Mouse (Mus musculus) liver, embryonic 12.5 days (tissue): ENCODE data around the gene Plgrkt. TPM values are rescaled to one million over a fixed set of nuclear protein-coding genes. Genes with fewer than 3 reads are reported as not detected.

Experiments
- ATAC-seq: fragments of 200-750 bp; cut with Nextera tagmentation; 2 replicates; pipeline ENCODE4 v1.8.0; 2017; ENCODE audit warnings: moderate number of reproducible peaks, mild to moderate bottlenecking, moderate library complexity
- H3K27ac ChIP-seq: fragments of 300-500 bp; sonication (generic); 2 replicates; pipeline ENCODE4 v1.5.1; 2016; ENCODE audit warnings: mild to moderate bottlenecking
- H3K27me3 ChIP-seq: fragments of 300-500 bp; sonication (generic); replicated peaks from 2 replicates; pipeline ENCODE4 v1.6.1; 2016; ENCODE audit warnings: mild to moderate bottlenecking, moderate library complexity
- H3K36me3 ChIP-seq: fragments of 300-500 bp; sonication (generic); 2 replicates; pipeline ENCODE4 v1.6.1; 2016; ENCODE audit warnings: mild to moderate bottlenecking, moderate library complexity
- H3K4me1 ChIP-seq: fragments of 300-500 bp; sonication (generic); 2 replicates; pipeline ENCODE4 v1.6.1; 2016
- H3K4me2 ChIP-seq: fragments of 300-500 bp; sonication (generic); 2 replicates; pipeline ENCODE4 v1.6.1; 2016; ENCODE audit warnings: mild to moderate bottlenecking, moderate library complexity
- H3K4me3 ChIP-seq: fragments of 300-500 bp; sonication (generic); 2 replicates; pipeline ENCODE4 v1.5.1; 2016; ENCODE audit warnings: mild to moderate bottlenecking, moderate library complexity
- H3K9ac ChIP-seq: fragments of 300-500 bp; sonication (generic); 2 replicates; pipeline ENCODE4 v1.6.1; 2016; ENCODE audit warnings: mild to moderate bottlenecking, moderate library complexity
- H3K9me3 ChIP-seq: fragments of 300-500 bp; sonication (generic); replicated peaks from 2 replicates; pipeline ENCODE4 v1.6.1; 2016; ENCODE audit warnings: mild to moderate bottlenecking, moderate library complexity
- WGBS: fragments of 180-500 bp; shearing (Covaris S2); methylation state at CpG from one replicate; pipeline ENCODE4 v1.1.7; 2016; ENCODE audit not compliant: insufficient replicate concordance; 5-methylcytosine and 5-hydroxymethylcytosine counted together
- polyA plus RNA-seq: library from polyadenylated mRNA; unstranded; fragments of >200 nt; fragmentation: Nextera tagmentation; extraction: Ambion mirVana; gene quantifications from 2 replicates; pipeline ENCODE4 v1.2.1, GENCODE M21; 2016

The Plgrkt gene
- polyA plus RNA-seq, 1 experiment from 2014 or later: 37.7 TPM

DNA sequence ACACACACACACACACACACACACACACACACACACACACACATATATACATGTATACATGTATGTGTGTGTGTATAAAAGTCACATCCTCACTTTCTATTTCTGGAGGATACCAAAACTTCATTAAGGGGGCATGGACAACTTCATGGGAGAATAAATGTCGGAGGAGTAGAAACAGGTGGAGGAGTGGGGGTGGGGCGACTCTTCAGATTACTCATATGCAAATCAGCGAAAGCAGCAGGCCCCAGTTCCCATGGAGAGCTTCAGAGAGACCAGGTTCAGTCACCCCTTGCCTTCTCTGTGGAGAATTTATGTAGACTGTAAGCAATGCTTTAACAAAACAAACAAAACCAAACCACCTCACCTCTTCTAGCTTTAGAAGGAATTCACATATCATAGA, 2.1 kb downstream of the Plgrkt start:
- peaks cover 57% of the 10 kb centered on the region for H3K4me1 ChIP-seq
- H3K9me3 ChIP-seq: no peaks in the 10 kb centered on the region
- H3K27ac ChIP-seq: no peak overlapping the region
- 50% methylated on average over 3 of the region's 3 CpGs for WGBS
- H3K27me3 ChIP-seq: no peaks in the 10 kb centered on the region
- H3K4me2 ChIP-seq: no peak overlapping the region
- no peak overlapping the region for H3K9ac ChIP-seq
- no peak overlapping the region for H3K4me3 ChIP-seq
- H3K36me3 ChIP-seq: no peaks in the 10 kb centered on the region
- ATAC-seq: no peak

DNA sequence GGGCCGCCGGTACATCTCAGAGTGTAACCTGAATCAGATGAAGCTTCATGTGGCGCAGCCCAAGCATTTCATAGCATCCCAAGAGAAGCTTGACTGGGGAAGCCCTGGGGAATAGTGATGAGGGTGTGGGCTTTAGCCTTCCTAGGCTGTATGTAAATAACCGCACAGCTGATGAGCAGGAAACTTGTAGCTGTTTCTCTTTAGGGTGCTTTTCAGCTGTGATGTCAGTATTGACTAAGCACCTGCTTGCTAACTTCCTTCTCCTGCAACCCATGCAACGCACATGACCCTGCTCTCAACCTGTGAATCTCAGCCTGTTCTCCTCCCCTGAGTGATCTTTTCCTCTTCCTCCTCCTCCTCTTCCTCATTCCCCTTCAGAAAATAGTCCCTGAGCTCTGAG, 3.1 kb downstream of the Plgrkt start:
- Histone ChIP-seq H3K4me1 (peaks cover 60% of the 10 kb centered on the region), H3K36me3 (no peaks in the 10 kb centered on the region), H3K27ac (no peak overlapping the region), H3K4me3 (no peak overlapping the region), H3K27me3 (no peaks in the 10 kb centered on the region), H3K9ac (no peak overlapping the region), H3K9me3 (no peaks in the 10 kb centered on the region), H3K4me2 (no peak overlapping the region)
- WGBS: 73% methylated on average over 5 of the region's 5 CpGs
- no peak for ATAC-seq

DNA sequence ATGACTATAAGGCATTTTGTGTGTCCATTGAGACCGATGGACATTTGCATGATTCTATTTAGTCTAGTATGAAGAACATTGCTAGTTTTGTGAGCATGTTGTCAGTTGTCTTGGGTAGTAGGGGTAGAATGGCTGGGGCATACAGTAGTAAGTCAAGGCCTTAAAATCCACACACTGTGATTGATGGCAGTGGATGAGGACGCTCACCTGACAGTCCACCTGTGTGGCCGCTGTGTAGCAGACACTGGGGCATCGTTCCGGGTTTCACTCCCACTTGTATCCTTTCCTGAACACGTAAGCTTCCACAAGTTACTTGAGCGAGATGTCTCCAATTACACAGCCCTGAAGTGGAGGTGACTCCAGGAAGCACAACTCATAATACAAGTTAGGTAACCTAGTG, 3.6 kb downstream of the Plgrkt start:
- WGBS: 78% methylated on average over 7 of the region's 7 CpGs
- peaks cover 55% of the 10 kb centered on the region for H3K4me1 ChIP-seq
- H3K4me2 ChIP-seq: no peak overlapping the region
- ATAC-seq: no peak
- H3K4me3 ChIP-seq: no peak overlapping the region
- H3K9me3 ChIP-seq: no peaks in the 10 kb centered on the region
- H3K9ac ChIP-seq: no peak overlapping the region
- no peak overlapping the region for H3K27ac ChIP-seq
- H3K36me3 ChIP-seq: peaks cover 4% of the 10 kb centered on the region; the same call in 1 of the 2 replicates
- H3K27me3 ChIP-seq: no peaks in the 10 kb centered on the region

DNA sequence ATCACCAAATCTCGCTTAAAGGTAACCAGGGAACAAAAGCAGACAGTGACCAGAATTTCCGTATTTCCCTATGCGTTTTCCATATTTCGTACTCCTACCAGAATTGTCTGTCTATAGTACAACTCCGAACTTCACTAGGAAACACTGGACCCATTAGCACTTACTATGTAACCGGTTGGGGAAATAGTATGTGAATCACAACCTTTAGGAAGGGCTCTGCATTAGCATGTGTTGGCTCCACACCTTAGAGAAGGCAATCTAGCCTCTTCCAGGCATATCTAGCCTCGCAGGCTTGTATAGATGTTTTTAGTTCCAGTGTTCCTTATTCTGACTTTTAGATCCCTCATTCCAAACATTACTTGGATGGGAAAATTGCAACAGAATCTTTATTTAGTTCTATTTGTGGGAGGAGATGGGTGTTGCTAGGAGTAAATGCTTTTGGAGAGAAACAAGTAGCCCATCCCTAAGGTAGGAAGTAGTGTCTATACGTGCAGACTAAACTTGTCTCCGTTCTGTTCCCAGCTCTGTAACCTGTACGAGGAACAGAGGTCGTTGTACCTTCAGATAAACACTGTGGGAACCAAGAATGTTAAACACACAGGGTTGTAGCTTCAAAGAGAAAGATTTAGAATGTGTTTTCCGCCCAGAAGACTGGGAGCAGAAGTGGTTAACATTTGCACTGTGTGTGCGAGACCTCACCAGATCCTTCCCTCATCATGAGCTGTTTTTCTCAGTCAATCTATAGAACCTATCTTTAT, 4.8 kb downstream of the Plgrkt start:
- Histone ChIP-seq H3K27ac (no peak overlapping the region), H3K36me3 (peaks cover 12% of the 10 kb centered on the region; the same call in 1 of the 2 replicates), H3K4me3 (peak overlapping the region; percentile 69), H3K9me3 (no peaks in the 10 kb centered on the region), H3K9ac (no peak overlapping the region; the same call in 1 of the 2 replicates), H3K4me1 (peaks cover 43% of the 10 kb centered on the region), H3K27me3 (no peaks in the 10 kb centered on the region), H3K4me2 (peak overlapping the region; percentile 80)
- no peak for ATAC-seq
- whole genome bisulfite sequencing: 35% methylated on average over 13 of the region's 13 CpGs

DNA sequence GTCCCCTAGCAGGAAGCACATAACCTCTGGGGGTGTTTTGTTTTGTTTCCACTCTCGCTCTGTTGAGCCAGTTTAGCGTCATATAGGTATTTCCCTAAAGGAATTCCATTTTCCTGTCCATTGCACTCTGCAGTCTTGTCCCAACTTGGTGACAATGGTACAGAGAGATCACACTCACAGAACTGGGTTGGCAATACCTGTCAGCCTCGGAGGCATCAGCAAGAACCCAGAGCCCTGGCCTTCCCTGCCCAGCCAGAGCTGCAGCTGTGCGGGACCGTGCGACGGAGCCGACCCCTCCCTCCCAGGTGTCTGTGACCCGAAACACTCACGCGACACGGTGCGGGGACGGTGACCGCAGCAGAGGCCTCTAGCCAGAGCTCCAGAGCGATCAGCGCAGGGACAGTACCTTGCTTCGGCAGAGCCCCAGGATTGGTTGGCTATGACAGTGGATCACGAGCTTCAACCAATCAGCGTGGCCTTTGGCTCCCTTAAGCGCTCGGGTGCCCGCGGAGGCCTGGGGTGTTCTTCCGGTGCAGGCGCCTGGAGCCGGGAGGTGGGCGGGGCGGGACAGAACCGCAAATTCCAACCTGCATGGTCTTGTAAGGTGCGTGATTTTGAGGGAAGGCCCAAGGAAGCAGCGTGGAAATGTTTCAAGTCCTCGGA, 5.6 kb downstream of the Plgrkt start:
- Histone ChIP-seq H3K4me3 (peak overlapping the region; percentile 69), H3K4me2 (peak overlapping the region; percentile 80), H3K27ac (0 out of 2 replicates have a peak overlapping the region, but pooled peaks have one; percentile 29), H3K9ac (peak overlapping the region; percentile 80), H3K9me3 (no peaks in the 10 kb centered on the region), H3K27me3 (no peaks in the 10 kb centered on the region), H3K36me3 (peaks cover 12% of the 10 kb centered on the region; the same call in 1 of the 2 replicates), H3K4me1 (peaks cover 39% of the 10 kb centered on the region)
- 3% methylated on average over 33 of the region's 33 CpGs for WGBS
- ATAC-seq: peak; percentile 99

DNA sequence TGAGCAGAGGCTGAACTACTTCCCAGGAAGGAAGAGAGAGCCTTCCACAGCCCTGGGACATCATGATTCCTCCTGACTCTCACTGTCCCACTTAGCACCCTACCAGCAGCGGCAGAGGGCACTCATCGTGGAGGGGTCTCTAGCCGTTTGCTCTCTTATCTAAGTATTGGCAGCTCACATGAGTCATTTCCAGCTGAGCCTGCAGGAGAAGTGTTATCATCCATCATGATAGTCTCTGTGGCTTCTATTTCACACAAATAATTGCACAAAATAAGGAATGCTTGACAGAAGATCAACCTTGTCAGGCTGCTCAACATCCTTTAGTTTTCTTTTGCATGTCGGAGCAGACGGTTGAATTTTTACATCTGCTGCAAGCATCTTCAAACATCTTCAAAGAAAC, 6.9 kb downstream of the Plgrkt start:
- Histone ChIP-seq H3K27ac (no peak overlapping the region; the same call in 1 of the 2 replicates), H3K36me3 (peaks cover 12% of the 10 kb centered on the region; the same call in 1 of the 2 replicates), H3K4me3 (no peak overlapping the region), H3K4me2 (peak overlapping the region; percentile 80), H3K9me3 (no peaks in the 10 kb centered on the region), H3K9ac (no peak overlapping the region), H3K27me3 (no peaks in the 10 kb centered on the region), H3K4me1 (peaks cover 32% of the 10 kb centered on the region)
- 28% methylated on average over 5 of the region's 5 CpGs for WGBS
- no peak for ATAC-seq

DNA sequence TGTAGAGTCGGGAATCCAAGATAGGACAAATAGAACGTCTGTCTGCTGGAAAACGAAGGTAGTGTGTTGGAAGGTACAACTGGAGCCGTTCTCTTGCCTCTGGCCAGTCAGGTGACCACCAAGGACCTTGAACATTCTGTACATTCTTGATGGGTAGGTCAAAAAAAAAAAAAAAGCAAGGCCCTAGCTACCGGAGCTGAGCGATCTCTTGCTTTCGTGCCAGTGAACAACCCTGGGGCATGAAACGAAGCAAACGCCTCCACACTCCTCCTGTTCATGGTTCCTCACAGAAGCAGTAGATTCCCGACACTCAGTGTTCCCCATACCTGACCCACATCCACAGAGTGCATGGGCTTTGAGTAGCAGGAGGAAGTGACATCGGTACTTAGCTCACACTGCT, 10.9 kb downstream of the Plgrkt start:
- ATAC-seq: no peak

DNA sequence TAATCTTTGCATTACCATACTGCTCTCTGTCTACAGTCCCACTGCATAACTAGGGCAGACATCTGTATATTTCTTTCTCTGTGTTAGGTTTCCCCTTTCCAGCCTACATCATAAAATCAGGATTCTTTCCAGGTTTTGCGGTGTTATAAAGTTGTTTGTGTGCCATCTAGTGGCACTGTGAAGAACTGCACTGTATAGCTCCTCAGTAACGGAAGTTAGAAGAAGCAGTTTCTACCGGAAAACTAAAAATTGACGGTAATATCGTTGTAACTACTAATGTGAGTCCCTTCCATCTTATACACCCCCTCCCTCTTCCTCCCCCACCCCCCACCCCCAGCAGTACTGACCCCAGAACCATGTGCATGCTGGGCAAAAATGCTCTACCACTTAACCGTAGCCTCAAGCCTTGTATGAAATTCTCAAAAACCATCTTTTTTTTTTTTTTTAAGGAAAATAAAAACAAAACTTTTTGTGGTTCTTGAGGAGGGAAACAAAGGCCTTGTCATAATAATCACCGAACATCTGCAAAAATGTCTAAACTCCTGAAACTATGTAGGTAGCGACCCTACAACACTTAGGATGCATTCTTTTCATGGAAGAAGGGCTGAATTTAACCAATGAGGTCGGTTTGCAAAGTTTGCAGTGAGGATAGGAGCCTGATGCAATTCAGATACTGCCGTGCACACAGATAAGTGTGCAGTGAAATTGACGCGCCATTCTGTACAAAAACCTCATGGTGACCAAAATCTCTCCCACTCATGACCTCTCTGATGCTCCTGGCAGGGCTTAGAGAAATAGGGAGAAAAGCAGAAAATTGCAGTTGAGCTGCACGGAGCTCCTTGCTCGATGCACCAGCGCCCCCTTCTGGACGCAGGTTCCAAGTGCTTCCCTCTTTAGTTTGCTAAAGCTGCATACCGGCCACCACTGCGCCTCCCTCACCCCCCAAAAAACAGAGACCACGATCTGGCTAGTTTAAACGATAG, 12.0 kb downstream of the Plgrkt start:
- ATAC-seq: peak; percentile 77
- WGBS: 5% methylated on average over 20 of the region's 20 CpGs

More for the DNA sequence above, 10.9 kb downstream of the Plgrkt start:
- H3K4me3 ChIP-seq: no peak overlapping the region
- peaks cover 12% of the 10 kb centered on the region; the same call in 1 of the 2 replicates for H3K36me3 ChIP-seq
- no peak overlapping the region for H3K27ac ChIP-seq
- H3K9me3 ChIP-seq: no peaks in the 10 kb centered on the region
- H3K4me1 ChIP-seq: peaks cover 19% of the 10 kb centered on the region
- no peaks in the 10 kb centered on the region for H3K27me3 ChIP-seq
- 81% methylated on average over 11 of the region's 11 CpGs for WGBS
- H3K9ac ChIP-seq: no peak overlapping the region
- no peak overlapping the region for H3K4me2 ChIP-seq

DNA sequence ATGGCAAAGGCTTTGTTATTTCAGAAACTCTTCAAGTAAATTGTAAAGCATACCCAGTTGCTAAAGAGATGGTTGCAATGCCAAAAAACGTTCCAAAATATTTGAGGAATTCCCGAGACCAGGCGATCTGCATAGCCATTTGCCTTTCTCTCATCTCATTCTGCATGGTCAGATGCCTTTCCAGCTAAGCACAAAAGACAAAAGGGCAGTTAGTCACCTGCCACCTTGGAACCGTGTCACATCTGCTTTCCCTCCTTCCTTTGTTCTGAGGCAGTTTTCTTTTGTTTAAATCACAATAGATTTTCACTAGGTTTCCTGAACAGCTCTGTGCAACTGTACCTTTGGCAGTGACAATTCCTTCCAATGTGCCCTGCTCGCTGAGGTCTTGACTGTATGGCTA, 16.2 kb downstream of the Plgrkt start:
- no peak overlapping the region for H3K27ac ChIP-seq
- no peak overlapping the region for H3K9ac ChIP-seq
- WGBS: 62% methylated on average over 5 of the region's 5 CpGs
- no peak overlapping the region for H3K4me2 ChIP-seq
- peaks cover 3% of the 10 kb centered on the region; the same call in 1 of the 2 replicates for H3K4me1 ChIP-seq
- ATAC-seq: no peak
- no peaks in the 10 kb centered on the region for H3K27me3 ChIP-seq
- H3K36me3 ChIP-seq: peaks cover 6% of the 10 kb centered on the region; the same call in 1 of the 2 replicates
- no peaks in the 10 kb centered on the region for H3K9me3 ChIP-seq
- no peak overlapping the region for H3K4me3 ChIP-seq

More for the DNA sequence above, 12.0 kb downstream of the Plgrkt start:
- Histone ChIP-seq H3K9me3 (no peaks in the 10 kb centered on the region), H3K4me2 (peak overlapping the region; percentile 81), H3K27ac (peak overlapping the region; percentile 63), H3K36me3 (peaks cover 13% of the 10 kb centered on the region; the same call in 1 of the 2 replicates), H3K4me1 (peaks cover 8% of the 10 kb centered on the region), H3K4me3 (peak overlapping the region; percentile 57), H3K27me3 (no peaks in the 10 kb centered on the region), H3K9ac (peak overlapping the region; percentile 65)

DNA sequence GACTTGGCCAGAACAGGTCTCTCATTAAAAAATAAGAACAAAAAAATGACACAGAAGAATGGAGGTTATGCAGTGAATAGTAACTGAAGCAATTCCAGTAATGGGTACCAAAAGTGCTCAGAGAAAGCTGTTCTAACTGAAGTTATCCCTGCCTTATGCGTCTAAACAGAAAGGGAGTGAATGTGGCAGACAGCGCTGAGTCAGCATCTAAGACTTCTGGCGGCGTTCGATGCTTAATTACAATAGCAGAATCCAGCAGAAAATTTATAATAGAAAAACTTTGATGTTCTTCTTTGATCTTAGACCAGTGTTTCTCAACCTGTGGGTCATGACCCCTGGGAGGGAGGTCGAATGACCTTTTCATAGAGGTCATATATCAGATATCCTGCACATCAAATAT, 21.6 kb downstream of the Plgrkt start:
- 78% methylated on average over 6 of the region's 6 CpGs for WGBS
- H3K27ac ChIP-seq: no peak overlapping the region
- no peaks in the 10 kb centered on the region for H3K9me3 ChIP-seq
- peaks cover 4% of the 10 kb centered on the region; the same call in 1 of the 2 replicates for H3K4me1 ChIP-seq
- H3K9ac ChIP-seq: no peak overlapping the region
- no peak overlapping the region for H3K4me3 ChIP-seq
- H3K27me3 ChIP-seq: no peaks in the 10 kb centered on the region
- H3K36me3 ChIP-seq: peaks cover 6% of the 10 kb centered on the region; the same call in 1 of the 2 replicates
- ATAC-seq: no peak
- H3K4me2 ChIP-seq: no peak overlapping the region

DNA sequence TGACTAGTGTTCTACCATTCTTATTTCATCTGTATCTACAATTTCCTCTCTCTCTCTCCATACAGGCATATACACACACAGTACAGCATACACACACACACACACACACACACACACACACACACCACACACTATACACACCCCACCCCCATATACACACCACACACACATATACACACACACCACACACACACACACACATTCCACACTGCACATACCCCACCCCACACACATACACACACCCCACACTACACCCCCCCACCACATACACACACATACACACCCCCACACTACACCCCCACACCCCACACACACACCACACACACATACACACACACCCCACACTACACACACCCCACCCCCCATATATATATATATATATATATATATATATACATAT, 22.3 kb downstream of the Plgrkt start:
- Histone ChIP-seq H3K27me3 (0 out of 2 replicates have a peak, but pooled peaks cover 5% of the 10 kb centered on the region), H3K9ac (no peak overlapping the region), H3K4me2 (no peak overlapping the region), H3K9me3 (no peaks in the 10 kb centered on the region), H3K36me3 (peaks cover 2% of the 10 kb centered on the region; the same call in 1 of the 2 replicates), H3K4me3 (no peak overlapping the region), H3K4me1 (peaks cover 4% of the 10 kb centered on the region; the same call in 1 of the 2 replicates), H3K27ac (no peak overlapping the region)
- ATAC-seq: no peak
